Mouse (Mus musculus): ENCODE results near the gene Oaz1.

Gene Oaz1

GRCm38 (mm10) chr10:80821991-80822390 is 4.5 kb upstream of the Oaz1 start:
- CTCF ChIA-PET: interaction anchor here (1.1 kb wide), 1 partner anchor 53 kb away, joined by 3 read pairs; no protein-coding TSS in a partner anchor

- CTCF ChIA-PET: interaction anchor here (0.7 kb wide), 2 partner anchors 158 to 192 kb away, joined by 3 to 5 read pairs; no protein-coding TSS in a partner anchor
Observed at GRCm38 (mm10) chr10:80822528-80822927, 3.9 kb upstream of the Oaz1 start.

GRCm38 (mm10) chr10:80823316-80823715 is 3.1 kb upstream of the Oaz1 start:
- CTCF ChIA-PET: interaction anchor here (0.7 kb wide), 2 partner anchors 159 to 191 kb away, joined by 3 to 5 read pairs; no protein-coding TSS in a partner anchor

DNA sequence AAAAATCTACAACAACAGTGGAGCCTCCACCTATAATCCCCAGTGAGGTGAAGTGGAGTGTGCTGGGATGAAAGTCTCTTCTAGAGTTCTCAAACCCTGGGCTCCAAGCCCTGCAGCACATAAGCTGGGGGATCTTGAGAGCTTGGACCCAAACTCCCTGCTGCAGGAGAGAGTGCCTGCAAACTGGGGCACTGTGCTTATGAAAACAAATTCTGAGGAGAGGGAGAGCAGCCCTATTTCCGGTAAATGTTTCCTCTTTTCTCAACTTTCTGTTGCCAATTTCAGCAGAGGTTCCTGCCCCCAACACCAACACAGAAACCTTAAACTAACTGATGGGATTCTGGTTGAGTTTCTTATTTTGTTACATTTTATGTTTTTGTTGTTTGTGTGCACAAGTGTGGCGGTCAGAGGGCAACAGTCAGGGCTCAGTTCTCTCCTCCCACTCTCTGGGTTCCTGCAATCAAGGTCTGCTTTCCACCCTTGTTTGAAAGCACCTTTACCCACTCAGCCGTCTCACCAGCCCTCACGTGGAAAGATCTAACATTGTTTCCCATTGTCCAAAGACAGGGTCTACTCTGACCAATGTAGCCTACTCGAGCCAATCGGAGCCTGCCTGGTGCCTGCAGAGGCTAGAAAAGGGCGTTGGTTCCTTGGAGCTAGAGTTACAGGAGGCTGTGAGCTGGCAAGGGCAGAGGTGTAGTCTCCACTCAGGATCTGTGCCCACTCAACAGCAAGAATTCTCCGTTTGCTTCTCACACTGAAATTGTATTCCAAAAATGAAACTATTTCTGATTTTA is 2.4 kb upstream of the Oaz1 start:
- CTCF ChIA-PET: no interaction called here

DNA sequence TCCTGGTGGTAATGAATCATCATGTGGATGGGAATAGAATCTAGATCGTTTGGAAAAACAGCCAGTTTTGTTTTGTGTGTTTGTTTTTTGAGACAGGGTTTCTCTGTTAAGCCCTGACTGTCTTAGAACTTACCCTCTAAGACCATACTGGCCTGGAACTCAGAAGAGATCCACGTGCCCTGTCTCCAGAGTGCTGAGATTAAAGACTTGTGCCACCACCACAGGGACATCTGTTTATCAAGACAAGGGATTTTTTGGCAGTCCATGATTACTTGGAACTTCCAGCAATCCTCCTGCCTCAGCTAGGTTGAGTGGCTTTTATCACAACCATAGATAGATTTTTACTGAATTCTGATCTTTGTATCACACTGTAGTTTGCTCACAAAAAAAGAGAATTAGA is 1.6 kb upstream of the Oaz1 start:
- CTCF ChIA-PET: no interaction called here

DNA sequence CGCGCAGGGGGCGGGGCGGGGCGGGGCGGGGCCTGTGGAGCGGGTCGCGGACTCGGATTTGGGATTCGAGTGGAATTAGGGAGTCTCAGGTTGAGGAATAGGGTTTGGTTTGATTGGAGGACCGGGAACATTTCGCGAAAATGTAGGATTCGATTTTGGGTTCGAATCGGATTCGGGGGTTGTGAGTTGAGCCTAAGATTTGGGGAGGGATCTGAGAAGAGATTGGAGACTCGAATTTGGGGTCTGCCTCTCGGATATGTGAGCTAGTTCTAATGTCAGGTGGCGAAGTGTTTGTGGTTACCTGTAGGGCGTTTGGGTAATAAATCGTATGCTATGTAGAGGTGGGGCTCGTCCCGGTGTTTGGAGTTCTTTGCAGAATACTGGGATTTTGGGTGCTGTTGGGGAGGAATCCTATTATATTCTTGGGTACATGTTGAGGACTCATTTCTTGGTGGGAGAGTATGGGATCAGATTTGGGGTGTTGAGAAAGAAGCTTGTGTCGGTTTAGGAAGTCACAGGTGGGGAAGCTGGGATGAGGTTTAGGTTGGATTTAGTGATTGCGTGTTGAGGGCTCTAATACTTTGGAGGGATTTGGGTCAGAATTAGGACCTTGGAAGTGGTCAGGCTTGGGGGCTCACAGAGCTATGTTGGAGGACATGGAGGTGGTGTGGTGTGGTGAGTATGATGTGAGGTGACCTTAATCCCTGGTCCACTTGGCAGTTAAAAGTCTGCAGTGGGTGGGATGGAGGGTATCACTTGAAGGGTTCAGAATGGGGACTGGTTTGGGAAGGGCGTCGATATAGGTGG is 810 bp downstream of the Oaz1 start:
- CTCF ChIA-PET: interaction anchor here (1.0 kb wide), 1 partner anchor 67 kb away, joined by 7 read pairs; no protein-coding TSS in a partner anchor

GRCm38 (mm10) chr10:80827870-80828420 is 1.5 kb downstream of the Oaz1 start:
- CTCF ChIA-PET: interaction anchor here (1.1 kb wide), 1 partner anchor 50 kb away, joined by 3 read pairs; no protein-coding TSS in a partner anchor

- CTCF ChIA-PET: interaction anchor here (1.1 kb wide), 1 partner anchor 49 kb away, joined by 3 read pairs; no protein-coding TSS in a partner anchor
Observed at GRCm38 (mm10) chr10:80828587-80828986, 2.1 kb downstream of the Oaz1 start.

DNA sequence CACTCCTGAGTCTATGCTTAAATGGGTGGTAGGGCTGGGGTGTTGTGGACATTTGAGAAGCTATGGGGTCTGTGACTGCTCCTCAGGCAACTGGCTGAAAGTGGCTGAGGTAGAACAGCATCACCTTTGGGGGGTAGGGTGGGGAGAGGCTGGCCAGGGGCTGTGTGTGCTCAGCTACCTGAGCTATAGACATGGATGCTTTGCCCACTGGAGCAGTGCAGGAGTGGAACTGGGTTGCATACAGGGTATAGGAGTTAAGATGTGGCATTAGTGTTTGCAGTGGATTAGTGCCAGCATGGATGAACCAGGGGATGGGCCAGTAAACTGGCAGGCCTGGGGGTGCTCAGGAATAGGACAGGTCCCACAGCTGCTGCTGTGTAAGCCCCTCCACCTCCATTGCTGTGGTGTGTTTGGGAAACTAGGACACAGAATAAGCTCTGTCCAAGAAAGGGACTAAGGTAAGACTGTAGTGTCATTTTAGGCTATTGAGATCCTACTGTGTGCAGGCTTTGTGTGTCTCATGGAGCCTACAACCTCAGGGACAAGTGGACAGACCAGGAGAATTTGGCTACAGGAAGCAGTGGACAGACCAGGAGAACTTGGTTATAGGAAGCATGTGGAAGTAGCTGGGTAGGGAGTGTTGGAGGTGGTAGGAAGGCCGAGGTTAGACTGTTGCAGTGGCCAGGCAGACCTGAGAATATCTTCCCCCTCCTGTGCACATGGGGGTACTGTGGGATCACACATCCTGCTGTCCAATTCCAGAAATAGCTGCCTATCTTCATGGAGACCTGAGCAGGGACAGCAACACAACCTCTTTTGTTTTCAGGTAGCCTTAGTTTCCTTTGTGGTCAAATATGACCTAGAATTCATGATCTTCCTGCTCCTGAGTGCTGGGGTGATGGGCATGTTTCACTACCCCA is 3.2 kb downstream of the Oaz1 start:
- CTCF ChIA-PET: interaction anchor here (1.1 kb wide), 1 partner anchor 48 kb away, joined by 3 read pairs; no protein-coding TSS in a partner anchor

DNA sequence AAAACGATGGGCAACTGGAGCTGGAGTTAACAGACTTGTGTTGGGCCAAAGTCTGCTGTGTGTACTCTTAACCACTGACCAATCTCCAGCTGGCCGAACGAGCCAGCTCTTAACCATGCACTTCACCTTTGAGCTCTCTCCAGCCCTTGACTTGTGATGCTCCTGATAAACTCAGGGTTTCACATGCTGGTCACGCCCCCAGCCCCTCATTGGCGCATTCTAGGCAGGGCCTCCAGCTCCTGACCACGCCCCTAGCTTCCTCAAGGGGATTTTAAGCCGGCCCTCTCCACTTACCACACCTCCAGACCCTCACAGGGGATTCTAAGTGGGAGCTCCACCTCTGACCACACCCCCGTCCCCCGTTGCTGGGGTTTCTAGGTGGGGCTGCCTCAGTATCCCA is 4.7 kb downstream of the Oaz1 start:
- CTCF ChIA-PET: no interaction called here

- CTCF ChIA-PET: no interaction called here
Observed at GRCm38 (mm10) chr10:80832818-80833217, 6.4 kb downstream of the Oaz1 start.

- CTCF ChIA-PET: no interaction called here
Observed at GRCm38 (mm10) chr10:80835617-80836016, 9.2 kb downstream of the Oaz1 start.

- CTCF ChIA-PET: interaction anchor here (0.6 kb wide), 1 partner anchor 11 kb away, joined by 16 read pairs; no protein-coding TSS in a partner anchor
Observed at GRCm38 (mm10) chr10:80836949-80837379, 10.5 kb downstream of the Oaz1 start.

DNA sequence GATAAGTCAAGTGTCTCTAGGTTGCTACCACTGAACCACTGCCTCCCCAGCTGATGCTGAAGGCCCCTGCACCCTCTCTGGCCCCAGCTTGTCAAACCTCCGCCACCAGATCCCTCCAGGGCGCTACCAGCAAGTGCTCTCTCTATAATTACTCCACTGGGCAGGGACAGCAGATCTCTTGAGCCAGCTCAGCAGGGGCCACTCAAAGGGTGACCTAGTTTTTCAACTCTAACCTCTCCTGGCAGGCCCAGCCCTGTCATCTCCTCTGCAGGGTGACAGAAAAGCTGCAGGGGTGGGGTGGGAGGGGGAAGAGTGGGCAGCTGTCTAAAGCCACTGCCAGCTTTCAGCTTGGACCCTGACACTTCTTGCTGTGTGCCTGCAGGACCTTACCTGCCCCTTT is 11.4 kb downstream of the Oaz1 start:
- CTCF ChIA-PET: no interaction called here

DNA sequence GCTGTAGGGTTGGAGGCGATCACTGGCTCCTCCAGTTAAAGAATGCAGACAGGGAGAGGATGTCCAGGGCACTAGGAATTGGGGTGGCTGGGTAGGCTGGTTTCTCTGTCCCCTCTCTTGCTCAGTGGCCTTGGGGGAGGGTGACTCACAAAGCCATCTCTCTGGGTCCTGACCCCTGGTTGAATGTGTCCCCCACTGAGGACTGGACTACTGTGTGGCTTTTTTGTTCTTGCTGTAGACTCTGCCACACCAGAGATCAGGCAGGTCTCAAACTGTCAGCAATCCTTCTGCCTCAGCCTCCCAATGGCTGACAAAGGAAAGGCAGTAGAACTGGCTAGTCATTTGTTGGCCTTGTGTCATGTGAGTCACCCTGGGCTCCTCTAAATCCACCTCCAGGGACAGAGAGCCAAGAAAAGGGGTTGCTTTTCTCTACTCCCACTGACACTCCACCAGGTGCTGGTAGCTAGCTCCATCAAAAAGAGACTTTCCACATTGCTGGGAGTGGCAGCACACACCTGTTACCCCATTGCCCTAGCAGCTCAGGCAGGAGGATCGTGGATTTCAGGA is 12.0 kb downstream of the Oaz1 start:
- CTCF ChIA-PET: no interaction called here

- CTCF ChIA-PET: no interaction called here
Observed at GRCm38 (mm10) chr10:80839848-80840247, 13.4 kb downstream of the Oaz1 start.

DNA sequence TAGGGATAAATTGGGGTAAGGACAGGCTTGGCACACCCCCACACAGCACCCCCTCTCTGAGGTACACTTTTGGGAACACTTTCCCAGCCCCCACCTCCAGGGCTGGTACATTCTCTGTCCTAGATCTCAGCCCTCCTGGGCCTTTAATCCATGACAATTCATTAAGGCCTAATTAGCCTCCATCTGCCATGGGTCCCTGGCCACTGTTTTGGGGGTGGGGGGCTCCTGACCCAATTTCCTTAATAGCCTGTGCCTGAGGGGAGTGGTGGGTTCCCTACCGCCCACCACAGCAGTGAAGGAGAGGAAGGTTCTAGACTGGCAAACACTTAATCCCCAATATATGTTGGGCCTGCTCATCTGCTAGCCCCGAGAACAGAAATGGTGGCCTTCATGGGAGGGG is 15.2 kb downstream of the Oaz1 start:
- CTCF ChIA-PET: no interaction called here

DNA sequence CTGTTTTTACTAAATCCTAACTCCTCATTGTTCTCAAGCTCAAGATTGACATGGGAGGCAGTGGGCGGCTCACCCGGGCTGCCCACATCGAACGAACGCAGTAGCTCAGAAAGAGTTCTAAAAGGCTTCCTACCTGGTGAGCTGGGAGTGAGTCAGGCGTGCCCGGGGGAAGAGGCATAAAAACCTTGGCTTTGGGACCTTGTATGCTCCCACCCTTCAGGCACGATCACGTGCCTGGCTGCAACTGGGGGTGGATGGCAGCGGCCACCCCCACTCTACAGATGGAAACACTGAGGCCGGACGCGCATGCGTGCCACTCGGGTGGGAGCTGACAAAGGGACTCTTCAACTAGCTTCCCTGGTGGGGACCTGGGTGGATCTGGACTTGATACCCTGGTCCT is 15.9 kb downstream of the Oaz1 start:
- CTCF ChIA-PET: no interaction called here

- CTCF ChIA-PET: no interaction called here
Observed at GRCm38 (mm10) chr10:80843087-80843930, 16.9 kb downstream of the Oaz1 start.
